Mouse (Mus musculus) embryonic facial prominence, embryonic 14.5 days (tissue): ENCODE measurements at regions not wholly inside any gene's neighbourhood (a gene's known extent, or its start where the extent isn't known, plus 50 kb on each side); places are given as distances from the start of the nearest gene placed in this dataset.

ENCODE experiments used
- ATAC-seq: fragments of 200-750 bp; cut with Nextera tagmentation; 2 replicates; pipeline ENCODE4 v1.8.0; 2017; ENCODE audit warnings: low read depth, moderate number of reproducible peaks, moderate TSS enrichment
- DNase-seq: peaks from one replicate; pipeline ENCODE4 v3.0.0-alpha.2; 2015; ENCODE audit warnings: low spot score
- H3K27ac ChIP-seq: fragments of 300-500 bp; sonication (generic); replicated peaks from 2 replicates; pipeline ENCODE4 v1.5.1; 2014; ENCODE audit warnings: low read depth, mild to moderate bottlenecking, low read length, moderate library complexity
- H3K27me3 ChIP-seq: fragments of 300-500 bp; sonication (generic); replicated peaks from 2 replicates; pipeline ENCODE4 v1.6.1; 2014; ENCODE audit warnings: low read length; ENCODE audit not compliant: control insufficient read depth, insufficient read depth
- H3K36me3 ChIP-seq: fragments of 300-500 bp; sonication (generic); 2 replicates; pipeline ENCODE4 v1.6.1; 2014; ENCODE audit warnings: low read length, mixed read lengths; ENCODE audit not compliant: control insufficient read depth, insufficient read depth
- H3K4me1 ChIP-seq: fragments of 300-500 bp; sonication (generic); 2 replicates; pipeline ENCODE4 v1.6.1; 2014; ENCODE audit warnings: antibody characterized with exemption, low read length; ENCODE audit not compliant: control insufficient read depth, insufficient read depth
- H3K4me2 ChIP-seq: fragments of 300-500 bp; sonication (generic); 2 replicates; pipeline ENCODE4 v1.6.1; 2014; ENCODE audit warnings: low read depth, mild to moderate bottlenecking, low read length, moderate library complexity, mixed read lengths
- H3K4me3 ChIP-seq: fragments of 300-500 bp; sonication (generic); 2 replicates; pipeline ENCODE4 v1.5.1; 2014; ENCODE audit warnings: low read depth, mild to moderate bottlenecking, low read length
- H3K9ac ChIP-seq: fragments of 300-500 bp; sonication (generic); 2 replicates; pipeline ENCODE4 v1.6.1; 2014; ENCODE audit warnings: low read depth, mild to moderate bottlenecking, low read length, moderate library complexity, mixed read lengths
- H3K9me3 ChIP-seq: fragments of 300-500 bp; sonication (generic); 2 replicates; pipeline ENCODE4 v1.6.1; 2016; ENCODE audit warnings: low read length; ENCODE audit not compliant: control insufficient read depth
- WGBS: fragments of 180-500 bp; shearing (Covaris S2); extraction: QIAGEN DNeasy Blood & Tissue Kit; methylation state at CpG from one replicate; pipeline ENCODE4 v1.1.7; 2014; 5-methylcytosine and 5-hydroxymethylcytosine counted together

- Histone ChIP-seq H3K27ac (no peak overlapping the region), H3K36me3 (no peaks in the 10 kb centered on the region)
- no peak for DNase-seq
Observed at GRCm38 (mm10) chr8:80189797-80190509, 132.1 kb upstream of the Hhip start.

GRCm38 (mm10) chr8:80185286-80185685 is 127.5 kb upstream of the Hhip start:
- H3K9ac ChIP-seq = no peak overlapping the region
- no peak for ATAC-seq
- 40% methylated on average over 4 of the region's 4 CpGs for WGBS
- no peaks in the 10 kb centered on the region for H3K4me1 ChIP-seq
- DNase-seq = no peak
- no peak overlapping the region for H3K4me3 ChIP-seq
- H3K27ac ChIP-seq = no peak overlapping the region
- no peaks in the 10 kb centered on the region for H3K9me3 ChIP-seq
- H3K36me3 ChIP-seq = no peaks in the 10 kb centered on the region
- no peaks in the 10 kb centered on the region for H3K27me3 ChIP-seq
- H3K4me2 ChIP-seq = no peak overlapping the region

More at GRCm38 (mm10) chr8:80189797-80190509, 132.1 kb upstream of the Hhip start:
- whole genome bisulfite sequencing = 73% methylated on average over 10 of the region's 10 CpGs
- no peaks in the 10 kb centered on the region for H3K4me1 ChIP-seq
- H3K9ac ChIP-seq = no peak overlapping the region
- H3K27me3 ChIP-seq = no peaks in the 10 kb centered on the region
- H3K4me2 ChIP-seq = no peak overlapping the region
- no peaks in the 10 kb centered on the region for H3K9me3 ChIP-seq
- no peak for ATAC-seq
- no peak overlapping the region for H3K4me3 ChIP-seq

GRCm38 (mm10) chr8:80168688-80169087 is 110.9 kb upstream of the Hhip start:
- no peak for ATAC-seq
- Histone ChIP-seq H3K9ac (no peak overlapping the region), H3K4me3 (no peak overlapping the region), H3K27ac (no peak overlapping the region), H3K4me2 (no peak overlapping the region), H3K36me3 (no peaks in the 10 kb centered on the region), H3K9me3 (no peaks in the 10 kb centered on the region), H3K4me1 (no peaks in the 10 kb centered on the region), H3K27me3 (no peaks in the 10 kb centered on the region)
- no peak for DNase-seq
- WGBS = 65% methylated on average over 9 of the region's 9 CpGs

- ATAC-seq = peak; percentile 47; the same call in 1 of the 2 replicates
Observed at GRCm38 (mm10) chr8:80149458-80150083, 91.8 kb upstream of the Hhip start.

GRCm38 (mm10) chr8:80147929-80148328 is 90.1 kb upstream of the Hhip start:
- Histone ChIP-seq H3K36me3 (no peaks in the 10 kb centered on the region), H3K4me1 (peaks cover 8% of the 10 kb centered on the region), H3K9ac (no peak overlapping the region), H3K27ac (no peak overlapping the region), H3K27me3 (no peaks in the 10 kb centered on the region), H3K4me3 (no peak overlapping the region), H3K4me2 (no peak overlapping the region), H3K9me3 (no peaks in the 10 kb centered on the region)
- DNase-seq (no peak), ATAC-seq (no peak)
- 89% methylated on average over 3 of the region's 3 CpGs for WGBS

More at GRCm38 (mm10) chr8:80149458-80150083, 91.8 kb upstream of the Hhip start:
- DNase-seq = peak; percentile 66
- H3K4me1 ChIP-seq = peaks cover 8% of the 10 kb centered on the region
- 20% methylated on average over 9 of the region's 9 CpGs for WGBS
- H3K27me3 ChIP-seq = no peaks in the 10 kb centered on the region
- H3K4me2 ChIP-seq = no peak overlapping the region
- no peak overlapping the region for H3K27ac ChIP-seq
- no peaks in the 10 kb centered on the region for H3K36me3 ChIP-seq
- no peak overlapping the region for H3K4me3 ChIP-seq
- H3K9ac ChIP-seq = no peak overlapping the region
- no peaks in the 10 kb centered on the region for H3K9me3 ChIP-seq

- no peak overlapping the region for H3K4me2 ChIP-seq
- ATAC-seq = no peak
- no peak overlapping the region for H3K4me3 ChIP-seq
- no peak overlapping the region for H3K27ac ChIP-seq
- H3K9me3 ChIP-seq = no peaks in the 10 kb centered on the region
- H3K4me1 ChIP-seq = no peaks in the 10 kb centered on the region
- no peak overlapping the region for H3K9ac ChIP-seq
- H3K27me3 ChIP-seq = no peaks in the 10 kb centered on the region
- WGBS = 81% methylated on average over 6 of the region's 6 CpGs
- no peak for DNase-seq
- no peaks in the 10 kb centered on the region for H3K36me3 ChIP-seq
Observed at GRCm38 (mm10) chr8:80138481-80138880, 80.7 kb upstream of the Hhip start.

- H3K4me3 ChIP-seq = no peak overlapping the region
- no peaks in the 10 kb centered on the region for H3K36me3 ChIP-seq
- no peaks in the 10 kb centered on the region for H3K9me3 ChIP-seq
- H3K9ac ChIP-seq = no peak overlapping the region
- no peaks in the 10 kb centered on the region for H3K4me1 ChIP-seq
- ATAC-seq (no peak), DNase-seq (no peak)
- no peak overlapping the region for H3K4me2 ChIP-seq
- no peak overlapping the region for H3K27ac ChIP-seq
- WGBS = 83% methylated on average over 3 of the region's 3 CpGs
- no peaks in the 10 kb centered on the region for H3K27me3 ChIP-seq
Observed at GRCm38 (mm10) chr8:80120378-80120965, 62.7 kb upstream of the Hhip start.

GRCm38 (mm10) chr8:80117328-80117727 is 59.5 kb upstream of the Hhip start:
- DNase-seq (no peak), ATAC-seq (no peak)
- Histone ChIP-seq H3K9ac (no peak overlapping the region), H3K27me3 (no peaks in the 10 kb centered on the region), H3K4me2 (no peak overlapping the region), H3K27ac (no peak overlapping the region), H3K9me3 (no peaks in the 10 kb centered on the region), H3K4me3 (no peak overlapping the region), H3K4me1 (no peaks in the 10 kb centered on the region), H3K36me3 (no peaks in the 10 kb centered on the region)
- WGBS = 58% methylated on average over 3 of the region's 4 CpGs
